Mouse (Mus musculus): ENCODE results near the gene Inpp5d.

The Inpp5d gene

DNA sequence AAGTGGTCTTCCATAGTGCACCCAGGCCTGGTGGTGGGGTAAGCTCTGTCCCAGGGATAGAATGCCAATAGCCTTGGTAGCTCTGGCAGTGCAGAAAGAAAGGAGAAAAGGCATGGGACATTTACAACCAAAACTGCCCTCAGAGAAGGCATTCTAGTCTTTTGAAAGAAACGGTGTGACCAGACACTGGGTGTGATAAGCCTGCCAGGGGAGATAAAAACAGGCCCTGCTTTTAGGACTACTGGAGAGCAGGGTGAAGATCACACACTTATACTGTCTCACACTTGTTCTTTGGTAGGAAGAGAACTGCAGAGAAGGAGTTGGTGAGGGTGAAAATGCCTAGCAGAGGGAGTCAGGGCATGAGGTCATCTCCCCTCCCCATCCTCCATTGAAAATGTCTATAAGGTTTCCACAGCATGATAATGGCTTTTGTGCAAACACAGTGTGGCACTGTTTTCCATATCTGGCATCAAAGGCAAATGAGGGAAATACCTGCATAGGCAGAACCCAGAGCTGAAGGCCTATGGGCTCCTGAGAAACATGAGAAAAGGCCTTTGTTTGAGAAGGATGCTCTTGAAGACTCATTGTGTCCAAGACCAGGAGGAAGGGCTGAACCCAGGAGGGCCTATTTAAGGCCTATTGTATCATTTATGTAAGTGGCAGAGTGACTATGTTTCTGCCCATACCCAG is 4.0 kb downstream of the Inpp5d start:
- DNase-seq (ENCODE audit: low spot score in 2 of 2): no peak

DNA sequence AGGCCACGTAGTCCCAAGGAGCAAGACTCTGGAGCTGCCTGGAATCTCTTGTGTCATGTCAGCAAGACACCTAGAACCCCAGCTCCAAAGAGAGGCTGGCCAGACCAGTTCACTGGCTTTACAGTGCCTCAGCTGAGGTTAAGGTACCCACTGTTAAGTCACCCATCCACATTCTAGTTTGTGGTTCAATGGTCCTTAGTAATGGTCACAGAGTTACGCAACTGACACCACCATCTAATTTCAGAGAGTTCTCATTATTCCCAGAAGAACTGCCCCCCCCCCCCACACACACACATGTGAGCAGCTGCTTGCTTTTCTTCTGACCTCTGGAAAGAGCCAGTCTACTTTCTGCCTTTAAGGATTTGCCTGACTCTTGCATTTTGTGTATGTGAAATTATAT is 4.7 kb downstream of the Inpp5d start:
- DNase-seq (ENCODE audit: low spot score in 2 of 2): no peak

DNA sequence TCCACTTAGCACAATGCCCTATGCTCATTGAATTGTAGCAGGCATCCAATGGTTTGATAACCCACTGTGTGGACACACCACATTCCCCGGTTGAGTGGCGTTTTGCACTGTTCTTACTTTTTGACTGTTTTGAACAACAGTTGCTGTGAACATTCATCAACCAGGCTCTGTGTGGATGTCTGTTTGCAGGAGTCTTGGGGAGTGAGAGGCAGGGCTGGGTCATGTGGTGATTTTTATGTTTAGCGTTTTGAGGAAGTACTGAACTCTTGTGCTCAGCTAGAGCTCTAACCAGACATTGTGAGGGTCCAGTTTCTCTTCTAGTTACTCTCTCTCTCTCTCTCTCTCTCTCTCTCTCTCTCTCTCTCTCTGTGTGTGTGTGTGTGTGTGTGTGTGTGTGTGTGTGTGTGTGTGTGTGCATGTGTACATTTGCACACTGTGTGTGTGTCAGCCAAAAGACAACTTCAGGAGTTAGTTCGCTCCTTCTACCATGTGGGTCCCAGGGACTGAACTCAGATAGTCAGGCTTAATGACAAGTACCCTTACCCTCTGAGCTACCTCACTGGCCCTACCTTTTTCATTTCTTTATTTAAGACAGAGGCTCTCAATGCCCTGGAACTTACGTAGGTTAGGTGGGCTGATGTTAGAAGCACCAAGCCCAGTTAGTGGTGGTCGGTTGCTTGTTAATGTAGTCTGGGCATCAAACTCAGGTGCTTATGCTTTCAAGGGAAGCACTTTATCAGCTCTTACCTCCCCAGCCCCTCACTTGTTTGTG is 5.3 kb downstream of the Inpp5d start:
- DNase-seq (ENCODE audit: low spot score in 2 of 2): no peak

DNA sequence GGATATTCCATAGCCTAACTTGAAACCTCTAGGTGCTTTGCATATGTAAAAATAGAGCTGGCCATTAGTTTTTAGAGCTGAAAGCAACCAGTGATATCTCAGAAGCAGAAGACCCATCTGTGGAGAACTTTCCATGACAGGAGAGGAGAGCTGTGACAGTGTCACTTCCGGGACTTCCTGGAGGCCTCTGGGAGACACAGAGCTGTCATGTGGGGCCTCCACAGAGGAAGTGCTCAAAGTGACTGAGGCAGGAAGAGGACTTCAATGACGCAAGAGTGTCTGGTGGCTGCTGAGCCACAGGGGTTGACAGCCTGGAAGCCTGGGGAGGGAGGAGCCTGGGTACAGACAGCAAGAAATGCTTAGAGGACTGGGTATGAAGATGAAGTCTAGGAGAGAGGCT is 6.2 kb downstream of the Inpp5d start:
- DNase-seq (ENCODE audit: low spot score in 2 of 2): no peak

DNA sequence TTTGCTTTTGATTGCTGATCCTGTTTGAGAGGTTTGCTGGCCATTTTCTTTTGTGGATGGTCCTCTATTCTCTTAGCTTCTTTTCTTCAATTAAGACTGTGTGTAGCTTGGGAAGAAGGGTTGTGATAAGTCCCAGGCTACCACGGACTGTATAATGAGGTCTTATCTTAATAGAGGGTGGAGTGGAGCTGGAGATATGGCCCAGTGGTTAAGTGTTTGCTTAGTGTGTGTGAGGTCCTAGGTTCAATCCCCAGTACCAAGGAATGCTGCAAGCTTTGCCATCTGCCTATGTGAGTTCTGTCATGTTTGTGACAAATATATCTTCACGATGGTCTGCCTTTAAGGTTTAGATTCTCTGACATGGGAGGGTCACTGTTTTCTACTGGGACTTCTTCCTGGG is 8.0 kb downstream of the Inpp5d start:
- DNase-seq (ENCODE audit: low spot score in 2 of 2): no peak

DNA sequence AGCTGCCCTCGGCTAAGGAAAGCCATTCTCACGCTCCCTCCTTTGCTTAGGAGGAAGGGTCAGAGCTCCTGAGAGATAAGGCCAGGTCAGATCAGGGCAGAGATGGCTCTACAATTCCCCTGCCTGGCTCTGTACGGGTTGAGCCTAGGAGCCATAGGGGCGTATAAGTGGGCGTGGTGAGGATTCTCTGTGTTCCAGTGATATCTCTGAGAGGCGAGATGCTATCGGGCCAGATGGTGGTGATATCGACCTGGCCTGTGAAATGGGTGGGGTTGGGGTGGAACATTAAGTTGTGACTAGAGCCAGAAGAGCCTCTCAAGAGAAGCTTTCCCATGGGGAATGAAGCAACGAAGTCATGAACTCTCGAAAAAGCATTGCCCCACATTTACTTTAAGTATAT is 11.5 kb downstream of the Inpp5d start:
- DNase-seq (ENCODE audit: low spot score in 2 of 2): no peak

DNA sequence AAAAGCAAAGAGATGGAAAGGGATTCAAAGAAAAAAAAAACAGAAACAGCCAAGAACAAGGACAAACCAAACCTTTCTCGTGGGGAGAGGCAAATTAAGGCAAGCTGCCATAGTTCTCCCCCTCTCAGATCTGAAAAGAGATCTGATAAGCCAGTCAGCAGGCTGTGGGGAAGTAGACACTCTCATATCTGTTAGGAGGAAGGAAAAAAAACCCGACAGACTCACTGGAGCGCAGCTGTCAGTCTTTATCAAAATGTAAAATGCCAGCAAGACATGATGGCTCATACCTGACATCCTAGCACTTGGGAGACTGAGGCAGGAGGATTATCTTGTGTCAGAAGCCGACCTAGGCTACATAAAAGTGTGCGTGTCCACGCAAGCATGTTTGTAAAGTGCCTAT is 12.1 kb downstream of the Inpp5d start:
- DNase-seq (ENCODE audit: low spot score in 2 of 2): no peak

DNA sequence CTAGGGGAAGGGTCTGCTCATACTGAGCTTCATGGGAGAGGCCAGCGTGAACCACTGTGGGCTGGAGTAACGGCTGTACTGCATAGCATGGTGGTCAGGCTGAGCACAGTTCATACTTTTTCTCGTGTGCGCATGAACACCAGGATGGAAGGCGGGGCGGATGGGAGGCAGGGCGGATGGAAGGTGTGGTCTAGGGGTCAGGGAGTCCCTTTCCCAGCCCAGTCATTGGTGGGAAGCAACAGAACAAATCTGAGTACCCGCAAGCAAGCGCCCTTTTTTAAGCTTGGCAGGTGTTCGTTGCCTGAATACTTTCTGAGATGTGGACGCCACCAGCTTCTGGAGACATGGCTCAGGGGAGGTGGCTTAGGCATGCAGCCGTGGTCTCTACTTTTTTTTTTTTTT is 16.6 kb downstream of the Inpp5d start:
- DNase-seq (ENCODE audit: low spot score in 2 of 2): no peak

DNA sequence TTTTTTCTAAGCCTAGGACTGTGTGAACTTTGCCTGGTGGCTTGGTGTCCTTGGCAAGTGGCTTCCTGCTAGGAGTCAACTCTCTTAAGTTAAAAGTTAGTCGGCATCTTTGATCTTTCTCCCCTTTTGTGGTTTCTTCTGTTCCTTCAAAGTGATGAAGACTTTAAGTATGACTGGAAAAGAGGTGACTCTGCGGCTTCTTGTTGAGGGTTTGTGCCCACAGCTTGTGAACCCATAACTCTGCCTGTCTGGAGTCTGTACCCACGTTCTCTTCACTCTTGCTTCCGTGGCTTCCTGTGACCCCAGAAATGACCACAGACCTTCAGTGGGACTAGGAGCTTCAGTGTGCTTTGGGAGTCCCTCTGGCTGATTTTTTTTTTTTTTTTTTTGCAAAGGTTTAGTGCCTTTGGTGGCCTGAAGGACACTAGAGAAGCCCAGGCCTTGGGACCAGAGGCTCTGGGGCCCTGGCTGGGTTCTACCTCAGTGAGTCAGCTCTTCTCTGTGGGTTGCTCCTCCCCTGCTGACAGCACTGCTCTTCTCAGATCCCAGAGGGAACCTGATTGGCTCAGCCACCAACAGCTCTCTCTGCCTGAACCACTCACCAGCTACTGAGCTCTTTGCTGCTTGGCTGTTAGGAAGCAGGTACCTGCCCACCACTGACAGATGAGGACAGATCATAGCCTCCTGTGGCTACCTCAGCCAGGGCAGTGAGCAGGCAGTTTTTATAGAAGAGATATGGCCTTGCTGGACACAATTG is 17.2 kb downstream of the Inpp5d start:
- no peak for DNase-seq (ENCODE audit: low spot score in 2 of 2)

DNA sequence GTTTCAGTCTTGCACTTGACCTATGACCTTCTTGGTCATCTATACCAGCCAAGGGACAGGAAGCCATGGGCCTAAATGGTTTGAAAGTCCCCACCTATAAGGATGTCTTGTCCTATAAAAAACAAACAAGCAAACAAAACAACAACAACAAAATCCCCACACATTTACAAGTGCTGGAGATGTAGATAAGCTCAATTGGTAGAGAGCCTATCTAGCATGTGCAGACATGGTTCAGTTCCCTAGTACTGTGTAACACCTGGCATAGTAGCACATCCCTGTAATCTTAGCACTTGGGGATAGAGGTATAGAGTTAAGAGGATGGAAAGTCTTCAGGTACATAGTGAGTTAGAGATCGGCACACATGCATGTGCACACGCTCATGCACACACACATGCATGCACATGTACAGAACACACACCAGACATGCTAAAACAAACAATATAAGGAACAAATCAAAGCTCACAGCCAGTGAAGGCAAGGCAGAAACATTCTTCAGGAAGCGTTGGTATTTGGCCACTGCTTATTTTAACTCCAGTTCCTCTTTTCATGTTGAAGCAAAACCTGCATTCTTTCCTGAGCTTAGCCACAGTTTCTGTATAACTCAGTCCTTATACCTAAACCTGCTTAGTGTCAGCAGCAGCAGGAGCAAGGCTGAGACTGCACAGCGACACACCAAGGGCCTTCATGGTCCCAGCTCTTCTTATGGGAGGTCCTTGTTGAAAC is 17.9 kb downstream of the Inpp5d start:
- no peak for DNase-seq (ENCODE audit: low spot score in 2 of 2)

DNA sequence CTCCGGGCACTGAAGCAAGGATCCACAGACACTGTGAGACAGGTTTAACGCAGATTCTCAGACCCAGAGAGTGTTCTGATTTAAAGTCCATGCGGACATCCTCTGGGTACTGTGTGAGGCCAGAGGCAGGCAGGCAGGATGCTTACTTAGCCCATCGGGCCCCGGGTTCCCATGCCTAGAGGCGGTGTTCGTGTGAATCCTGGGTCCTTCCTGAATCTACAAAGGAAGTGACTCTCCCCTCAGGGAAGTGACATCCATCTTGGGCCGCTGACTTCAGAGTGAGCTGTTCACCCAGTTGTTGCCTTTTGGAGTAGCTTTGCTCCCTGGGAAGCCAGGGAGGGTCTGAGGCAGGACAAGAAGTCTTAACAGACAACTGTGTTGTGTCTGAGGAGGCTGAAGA is 19.6 kb downstream of the Inpp5d start:
- DNase-seq (ENCODE audit: low spot score in 2 of 2): no peak

DNA sequence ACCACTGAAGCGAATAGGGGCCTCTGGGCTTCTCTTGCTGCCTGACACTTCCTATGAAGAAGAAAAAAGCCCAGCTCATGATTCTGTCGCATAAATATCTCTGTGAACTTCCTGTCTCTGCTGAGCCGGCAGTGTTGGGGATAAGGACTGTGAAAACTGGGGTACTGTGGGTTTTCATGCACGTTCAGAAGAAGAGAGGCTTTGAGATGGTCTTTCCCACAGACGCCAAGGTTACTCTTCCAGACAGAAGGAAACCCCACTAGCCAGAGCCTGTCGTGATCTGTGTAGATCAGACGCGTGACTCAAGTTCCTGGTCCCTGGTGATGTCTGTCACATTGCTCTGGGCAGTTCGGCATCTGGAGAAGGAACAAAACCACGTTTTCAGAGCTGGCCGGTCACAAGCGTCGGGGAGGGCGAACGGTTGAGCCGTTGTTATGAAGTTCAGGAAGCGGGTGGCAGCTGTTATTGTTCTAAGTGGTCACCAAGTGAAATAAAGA is 20.1 kb downstream of the Inpp5d start:
- DNase-seq (ENCODE audit: low spot score in 2 of 2): no peak

DNA sequence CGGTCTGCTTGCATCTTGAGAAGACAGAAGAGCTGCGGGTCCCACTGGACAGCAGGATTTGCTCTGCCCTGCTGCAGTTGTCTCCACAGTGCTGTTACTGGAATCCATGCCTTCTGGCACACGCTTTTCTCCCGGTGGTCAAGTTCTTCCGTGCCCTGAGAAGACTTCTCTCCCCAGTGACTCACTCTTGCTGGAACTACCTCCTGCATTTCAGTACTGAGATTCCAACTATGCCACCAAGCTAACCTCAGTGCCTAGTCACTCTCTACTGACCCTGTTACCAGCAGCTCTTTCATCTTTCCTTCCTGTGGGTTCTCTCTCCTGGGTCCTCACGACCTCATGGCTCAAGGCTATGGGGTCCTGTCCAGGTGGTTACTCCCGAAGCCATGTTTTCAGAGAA is 22.9 kb downstream of the Inpp5d start:
- no peak for DNase-seq (ENCODE audit: low spot score in 2 of 2)

DNA sequence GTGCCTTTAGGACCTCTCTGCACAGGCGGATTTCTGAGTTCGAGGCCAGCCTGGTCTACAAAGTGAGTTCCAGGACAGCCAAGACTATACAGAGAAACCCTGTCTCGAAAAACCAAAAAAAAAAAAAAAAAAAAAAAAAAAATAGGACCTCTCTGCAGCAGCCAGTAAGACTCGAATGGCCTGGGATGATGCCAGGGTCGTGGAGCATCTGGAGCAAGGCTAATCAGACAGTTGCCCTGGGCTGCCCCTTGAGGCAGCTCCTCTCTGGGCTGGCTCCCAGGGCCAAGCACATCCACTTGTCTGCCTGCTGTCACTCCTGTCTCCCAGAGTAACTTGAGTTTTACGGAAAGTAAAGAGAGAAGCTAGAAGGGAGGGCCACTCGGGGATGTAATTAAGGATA is 24.9 kb downstream of the Inpp5d start:
- no peak for DNase-seq (ENCODE audit: low spot score in 2 of 2)

DNA sequence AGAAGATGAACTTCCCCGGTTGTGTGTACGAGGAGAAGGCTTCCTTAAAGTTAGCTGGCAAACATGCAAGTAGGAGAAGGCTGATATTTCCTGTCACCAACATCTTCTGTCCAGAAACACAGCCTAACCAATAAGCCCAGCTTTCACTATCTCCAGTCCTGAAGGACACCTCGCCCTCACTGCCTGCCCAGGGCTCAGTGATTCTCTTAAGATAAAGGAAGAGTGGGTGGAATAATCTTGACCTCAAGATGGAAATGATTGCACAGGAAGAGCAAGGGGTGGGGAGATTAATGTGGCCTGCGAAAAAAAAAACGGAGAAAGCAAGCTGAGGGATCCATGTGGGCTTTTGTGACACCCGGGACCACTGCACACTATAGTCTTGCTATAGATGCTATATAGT is 25.6 kb downstream of the Inpp5d start:
- DNase-seq (ENCODE audit: low spot score in 2 of 2): no peak

DNA sequence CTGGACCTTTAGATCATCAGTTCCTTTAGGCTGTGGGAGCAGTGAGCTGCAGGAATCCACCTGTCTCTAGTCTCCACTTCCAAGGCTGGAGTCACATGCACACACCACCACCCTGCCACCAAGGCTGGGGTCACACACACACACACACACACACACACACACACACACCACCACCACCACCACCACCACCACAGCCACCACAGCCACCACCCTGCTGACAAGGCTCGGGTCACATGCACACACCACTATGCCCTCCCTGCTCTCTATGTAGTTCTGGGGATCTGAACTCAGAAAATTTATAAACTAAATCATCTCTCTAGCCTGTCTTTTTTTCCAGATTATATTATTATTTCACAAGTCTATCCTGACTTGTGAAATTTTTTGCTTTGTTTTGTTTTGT is 27.7 kb downstream of the Inpp5d start:
- DNase-seq (ENCODE audit: low spot score in 2 of 2): no peak

DNA sequence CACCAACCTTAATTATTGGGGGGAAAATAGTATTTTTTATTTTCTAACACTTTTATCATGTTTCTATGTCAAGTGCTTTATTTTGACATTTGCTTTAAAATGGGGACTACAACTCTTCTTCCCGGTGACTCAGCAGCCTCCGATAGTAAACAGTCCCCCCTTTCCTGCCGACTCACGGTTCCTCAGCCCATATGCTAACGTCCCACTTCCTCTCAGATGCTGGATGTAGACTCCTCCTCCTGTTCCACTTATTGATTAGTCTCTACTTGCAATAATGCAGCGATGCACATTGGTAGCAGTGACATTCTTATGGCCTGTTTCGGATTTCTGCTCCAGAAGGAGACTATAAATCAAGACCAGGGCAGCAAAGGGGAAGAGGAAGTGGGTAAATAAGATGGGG is 28.5 kb downstream of the Inpp5d start:
- DNase-seq (ENCODE audit: low spot score in 2 of 2): no peak

DNA sequence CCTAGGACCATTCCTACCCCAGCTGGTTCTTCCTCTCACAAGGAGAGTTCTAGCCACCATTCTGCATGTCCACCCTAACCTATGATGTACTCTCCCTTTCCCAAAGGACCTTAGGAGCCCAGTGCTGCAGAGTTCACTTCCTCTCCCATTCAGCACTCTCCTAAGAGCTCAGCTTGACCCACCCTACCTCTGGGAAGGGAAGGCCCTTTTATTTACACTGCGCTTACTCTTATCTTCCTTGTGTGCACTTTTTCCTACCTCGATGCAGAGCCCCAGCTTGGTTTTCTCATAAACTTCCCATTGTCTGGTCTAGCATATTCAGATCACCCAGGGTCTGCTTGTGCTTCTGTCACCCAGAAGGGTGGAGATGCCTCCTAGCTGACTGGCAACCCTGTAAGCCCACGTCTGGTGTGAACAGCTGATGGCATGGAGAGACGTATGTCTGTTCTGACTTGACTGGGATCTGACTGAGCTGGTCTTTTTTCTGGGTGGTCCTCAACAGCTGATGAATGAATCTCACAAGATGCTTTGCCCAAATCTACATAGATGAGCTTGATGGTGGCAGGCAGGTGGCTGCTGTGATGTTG is 29.2 kb downstream of the Inpp5d start:
- DNase-seq (ENCODE audit: low spot score in 2 of 2): no peak

DNA sequence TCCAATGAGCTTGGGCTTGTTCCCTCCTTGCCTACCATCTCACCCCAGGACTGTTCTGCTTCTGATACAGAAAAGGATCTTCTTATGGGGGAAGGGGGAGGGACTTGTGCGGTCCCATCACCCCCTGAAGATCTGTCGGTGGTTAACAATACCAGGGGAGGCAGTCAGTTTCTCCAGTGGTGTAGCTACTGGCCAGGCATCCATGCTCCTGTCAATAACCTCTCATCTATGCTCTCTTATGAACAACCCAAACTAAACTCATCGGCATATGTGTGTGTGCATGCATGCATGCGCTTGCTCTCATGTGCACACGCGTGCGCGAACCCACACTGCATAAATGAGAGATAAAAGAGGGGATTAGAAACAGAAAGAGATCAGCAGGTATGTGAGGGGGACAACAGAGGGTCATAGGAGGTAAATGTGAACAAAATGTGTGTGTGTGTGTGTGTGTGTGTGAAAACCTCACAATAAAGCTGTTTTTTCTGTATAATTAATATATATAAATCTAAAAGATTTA is 29.9 kb downstream of the Inpp5d start:
- no peak for DNase-seq (ENCODE audit: low spot score in 2 of 2)

DNA sequence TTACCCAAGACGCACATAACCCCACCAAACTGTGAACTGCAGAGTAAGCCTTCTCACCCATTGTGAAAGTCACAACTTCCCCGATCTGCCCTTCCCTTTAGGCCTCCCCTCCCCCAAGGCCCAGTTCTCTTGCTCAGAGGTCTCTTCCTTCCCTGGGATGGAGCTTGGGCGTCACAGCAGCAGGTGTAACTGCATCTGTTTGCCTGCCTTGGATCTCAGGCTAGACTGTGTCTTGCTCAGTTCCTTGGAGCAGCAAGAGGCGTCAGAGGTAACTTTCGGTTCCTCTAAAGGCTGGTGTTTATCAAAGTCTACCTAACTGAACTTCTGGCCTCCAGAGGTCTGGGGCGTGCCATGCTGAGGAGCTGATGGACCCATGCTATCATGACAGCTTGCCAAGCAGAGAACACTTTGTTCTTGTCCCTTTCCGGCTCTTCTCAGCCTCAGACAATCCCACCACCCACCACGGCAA is 30.5 kb downstream of the Inpp5d start:
- no peak for DNase-seq (ENCODE audit: low spot score in 2 of 2)

DNA sequence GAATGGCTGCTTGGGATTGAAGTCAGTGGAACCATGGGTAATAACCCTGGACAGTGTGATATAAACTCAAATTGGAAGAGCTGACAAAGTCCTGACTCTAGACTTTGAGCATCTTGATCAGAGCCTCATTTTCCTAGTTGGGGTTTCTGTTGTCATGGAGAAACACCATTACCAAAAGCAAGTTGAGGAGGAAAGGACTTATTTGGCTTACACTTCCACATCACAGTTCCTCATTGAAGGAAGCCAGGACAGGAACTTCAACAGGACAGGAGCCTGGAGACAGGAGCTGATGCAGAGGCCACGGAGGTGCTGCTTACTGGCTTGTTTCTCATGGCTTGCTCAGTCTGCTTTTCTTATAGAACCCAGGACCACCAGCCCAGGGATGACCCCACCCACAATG is 31.3 kb downstream of the Inpp5d start:
- DNase-seq (ENCODE audit: low spot score in 2 of 2): no peak

All from frontal cortex, postnatal 36 days (tissue).